Mouse (Mus musculus) spleen, adult 2 months (tissue): Measurements from ENCODE around the gene Trpm4.

Experiments
- CTCF ChIP-seq: fragments of 200-500 bp; IDR thresholded peaks from 2 replicates; pipeline ENCODE4 v1.5.1; 2011; ENCODE audit warnings: mild to moderate bottlenecking, inconsistent platforms; ENCODE audit not compliant: insufficient read depth, insufficient read length, insufficient replicate concordance; ENCODE audit errors: extremely low read depth
- POLR2A ChIP-seq: fragments of 200-500 bp; IDR thresholded peaks from 2 replicates; pipeline ENCODE4 v1.6.1; 2011; ENCODE audit warnings: low read depth, low read length, inconsistent platforms

DNA sequence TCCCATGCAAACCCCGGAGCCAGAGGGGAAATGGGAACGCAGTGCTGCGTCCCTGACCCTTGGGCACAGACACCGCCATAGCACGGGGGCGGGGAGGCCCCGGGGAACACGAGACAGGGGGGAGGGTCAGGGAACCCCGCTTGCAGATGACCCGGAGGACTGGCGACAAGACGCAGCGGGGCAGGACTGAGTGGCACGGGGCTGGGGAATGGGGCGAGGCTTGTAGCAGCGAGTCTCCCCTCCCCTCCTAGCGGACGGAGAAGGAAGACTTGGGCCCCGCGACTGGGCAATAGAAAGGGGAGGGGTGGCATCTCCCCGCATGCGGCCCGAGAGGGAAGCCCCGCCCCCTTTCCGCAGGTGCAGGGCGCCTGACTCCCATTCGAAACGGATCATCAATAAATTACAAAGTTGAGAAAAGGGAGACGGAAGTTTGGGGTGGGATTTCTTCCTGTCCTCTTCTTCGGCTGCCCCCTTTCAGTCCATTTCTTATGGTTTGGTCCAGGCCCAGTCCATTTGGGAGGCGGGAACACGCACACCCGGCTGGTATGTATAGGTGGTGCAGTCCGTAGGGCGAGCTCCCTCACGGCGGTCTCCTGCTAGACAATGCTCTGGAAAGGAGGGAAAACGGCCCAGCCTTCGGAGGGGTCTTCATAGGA lies 6.0 kb upstream of the Trpm4 start:
- no peak for TF ChIP-seq POLR2A
- no peak for TF ChIP-seq CTCF
